Mouse (Mus musculus): ENCODE results near the gene Sema5b.

The Sema5b gene

GRCm38 (mm10) chr16:35592274-35593065, 51.5 kb downstream of the Sema5b start:
- no peak for DNase-seq (ENCODE audit: low spot score)

GRCm38 (mm10) chr16:35593474-35593873, 52.5 kb downstream of the Sema5b start:
- DNase-seq (ENCODE audit: low spot score) = no peak

GRCm38 (mm10) chr16:35596241-35596640, 55.3 kb downstream of the Sema5b start:
- no peak for DNase-seq (ENCODE audit: low spot score)

GRCm38 (mm10) chr16:35596661-35597350, 55.9 kb downstream of the Sema5b start:
- no peak for DNase-seq (ENCODE audit: low spot score)

- no peak for DNase-seq (ENCODE audit: low spot score)
Measured at GRCm38 (mm10) chr16:35597991-35598390, 57.0 kb downstream of the Sema5b start.

- no peak for DNase-seq (ENCODE audit: low spot score)
Measured at GRCm38 (mm10) chr16:35598802-35599201, 57.9 kb downstream of the Sema5b start.

- no peak for DNase-seq (ENCODE audit: low spot score)
Measured at GRCm38 (mm10) chr16:35600282-35600681, 59.3 kb downstream of the Sema5b start.

- DNase-seq (ENCODE audit: low spot score) = no peak
Measured at GRCm38 (mm10) chr16:35601426-35601825, 60.5 kb downstream of the Sema5b start.

GRCm38 (mm10) chr16:35602529-35602928, 61.6 kb downstream of the Sema5b start:
- DNase-seq (ENCODE audit: low spot score) = no peak

GRCm38 (mm10) chr16:35603729-35604522, 63.0 kb downstream of the Sema5b start:
- no peak for DNase-seq (ENCODE audit: low spot score)

GRCm38 (mm10) chr16:35607250-35607649, 66.3 kb downstream of the Sema5b start:
- DNase-seq (ENCODE audit: low spot score) = no peak

- no peak for DNase-seq (ENCODE audit: low spot score)
Measured at GRCm38 (mm10) chr16:35608244-35608643, 67.3 kb downstream of the Sema5b start.

- DNase-seq (ENCODE audit: low spot score) = no peak
Measured at GRCm38 (mm10) chr16:35609561-35609960, 68.6 kb downstream of the Sema5b start.

- DNase-seq (ENCODE audit: low spot score) = no peak
Measured at GRCm38 (mm10) chr16:35613851-35614804, 73.2 kb downstream of the Sema5b start.

- DNase-seq (ENCODE audit: low spot score) = no peak
Measured at GRCm38 (mm10) chr16:35617732-35618131, 76.8 kb downstream of the Sema5b start.

- DNase-seq (ENCODE audit: low spot score) = no peak
Measured at GRCm38 (mm10) chr16:35623026-35623425, 82.1 kb downstream of the Sema5b start.

- DNase-seq (ENCODE audit: low spot score) = no peak
Measured at GRCm38 (mm10) chr16:35623986-35624385, 83.0 kb downstream of the Sema5b start.

- no peak for DNase-seq (ENCODE audit: low spot score)
Measured at GRCm38 (mm10) chr16:35624877-35625276, 83.9 kb downstream of the Sema5b start.

GRCm38 (mm10) chr16:35625286-35626020, 84.5 kb downstream of the Sema5b start:
- DNase-seq (ENCODE audit: low spot score) = no peak

GRCm38 (mm10) chr16:35627992-35628607, 87.2 kb downstream of the Sema5b start:
- DNase-seq (ENCODE audit: low spot score) = peak; percentile 50

Data from layer of hippocampus, adult 9-10 months (tissue).